Mouse (Mus musculus): ENCODE measurements around the gene Smim7. TPM values are rescaled to one million over a fixed set of nuclear protein-coding genes. Genes with fewer than 3 reads are reported as not detected.

Gene Smim7
- polyA plus RNA-seq, 1 experiment from 2014 or later: 123 TPM

- Histone ChIP-seq H3K9me3 (no peaks in the 10 kb centered on the region), H3K36me3 (peaks cover 4% of the 10 kb centered on the region; the same call in 1 of the 2 replicates), H3K4me1 (no peaks in the 10 kb centered on the region), H3K4me3 (no peak overlapping the region), H3K4me2 (replicated peaks) (no peak overlapping the region), H3K27ac (no peak overlapping the region), H3K27me3 (no peaks in the 10 kb centered on the region), H3K9ac (no peak overlapping the region)
- ATAC-seq (ENCODE audit: insufficient number of reproducible peaks, insufficient read depth, low FRiP score, low TSS enrichment): no peak
Measured at GRCm38 (mm10) chr8:72539234-72539633, 31.7 kb downstream of the Smim7 start.

- ATAC-seq (ENCODE audit: insufficient number of reproducible peaks, insufficient read depth, low FRiP score, low TSS enrichment): no peak
- H3K36me3 ChIP-seq: peaks cover 4% of the 10 kb centered on the region; the same call in 1 of the 2 replicates
- H3K27me3 ChIP-seq: no peaks in the 10 kb centered on the region
- no peak overlapping the region for H3K4me3 ChIP-seq
- 91% methylated on average over 3 of the region's 3 CpGs for WGBS
- no peaks in the 10 kb centered on the region for H3K9me3 ChIP-seq
- no peak overlapping the region for H3K27ac ChIP-seq
- no peak overlapping the region for H3K9ac ChIP-seq
- no peaks in the 10 kb centered on the region for H3K4me1 ChIP-seq
- H3K4me2 ChIP-seq (replicated peaks): no peak overlapping the region
Measured at GRCm38 (mm10) chr8:72534888-72535287, 36.0 kb downstream of the Smim7 start.

- H3K9me3 ChIP-seq: no peaks in the 10 kb centered on the region
- no peak overlapping the region for H3K4me2 ChIP-seq (replicated peaks)
- H3K27ac ChIP-seq: no peak overlapping the region
- ATAC-seq (ENCODE audit: insufficient number of reproducible peaks, insufficient read depth, low FRiP score, low TSS enrichment): no peak
- H3K4me3 ChIP-seq: no peak overlapping the region
- H3K4me1 ChIP-seq: no peaks in the 10 kb centered on the region
- no peaks in the 10 kb centered on the region for H3K27me3 ChIP-seq
- peaks cover 4% of the 10 kb centered on the region; the same call in 1 of the 2 replicates for H3K36me3 ChIP-seq
- H3K9ac ChIP-seq: no peak overlapping the region
- 97% methylated on average over 1 of the region's 1 CpGs for WGBS
Measured at GRCm38 (mm10) chr8:72532103-72532502, 38.8 kb downstream of the Smim7 start.

GRCm38 (mm10) chr8:72521888-72522287, 49.0 kb downstream of the Smim7 start:
- no peaks in the 10 kb centered on the region for H3K9me3 ChIP-seq
- no peaks in the 10 kb centered on the region for H3K4me1 ChIP-seq
- H3K4me3 ChIP-seq: no peak overlapping the region
- peaks cover 4% of the 10 kb centered on the region; the same call in 1 of the 2 replicates for H3K36me3 ChIP-seq
- ATAC-seq (ENCODE audit: insufficient number of reproducible peaks, insufficient read depth, low FRiP score, low TSS enrichment): no peak
- H3K27me3 ChIP-seq: no peaks in the 10 kb centered on the region
- no peak overlapping the region for H3K9ac ChIP-seq
- H3K4me2 ChIP-seq (replicated peaks): no peak overlapping the region
- no peak overlapping the region for H3K27ac ChIP-seq

- Histone ChIP-seq H3K27ac (no peak overlapping the region), H3K27me3 (no peaks in the 10 kb centered on the region), H3K4me2 (replicated peaks) (no peak overlapping the region), H3K9ac (no peak overlapping the region), H3K9me3 (no peaks in the 10 kb centered on the region), H3K4me1 (no peaks in the 10 kb centered on the region), H3K4me3 (no peak overlapping the region), H3K36me3 (peaks cover 4% of the 10 kb centered on the region; the same call in 1 of the 2 replicates)
- 89% methylated on average over 7 of the region's 7 CpGs for WGBS
- ATAC-seq (ENCODE audit: insufficient number of reproducible peaks, insufficient read depth, low FRiP score, low TSS enrichment): no peak
Measured at GRCm38 (mm10) chr8:72517421-72517988, 53.4 kb downstream of the Smim7 start.

Small RNA genes within 50 kb of the gene (microRNA-seq; reads per million reads assigned to microRNA genes)
- gene Gm28019: not detected

Other genes with a start within 250 kb of the Smim7 start
- gene Eps15l1, start 149.6 kb downstream of the Smim7 start, polyA plus RNA-seq (2016; fragmentation: Nextera tagmentation; extraction: Ambion mirVana): 69.0 and 71.8 TPM in 2 replicates
- 1.4 and 1.7 TPM in 2 replicates for gene Calr3, start 127.2 kb downstream of the Smim7 start, polyA plus RNA-seq (2016; fragmentation: Nextera tagmentation; extraction: Ambion mirVana)
- gene 1700030K09Rik, start 127.2 kb downstream of the Smim7 start, polyA plus RNA-seq (2016; fragmentation: Nextera tagmentation; extraction: Ambion mirVana): 18.7 and 19.0 TPM in 2 replicates
- 64.4 and 66.5 TPM in 2 replicates for gene Cherp, start 95.9 kb downstream of the Smim7 start, polyA plus RNA-seq (2016; fragmentation: Nextera tagmentation; extraction: Ambion mirVana)
- 29.4 and 33.0 TPM in 2 replicates for gene Slc35e1, start 78.5 kb downstream of the Smim7 start, polyA plus RNA-seq (2016; fragmentation: Nextera tagmentation; extraction: Ambion mirVana)
- gene Med26, start 22.8 kb downstream of the Smim7 start, polyA plus RNA-seq (2016; fragmentation: Nextera tagmentation; extraction: Ambion mirVana): 22.3 and 23.4 TPM in 2 replicates
- 16.5 and 17.1 TPM in 2 replicates for gene Tmem38a, start 967 bp upstream of the Smim7 start, polyA plus RNA-seq (2016; fragmentation: Nextera tagmentation; extraction: Ambion mirVana)
- 0.05 and 0.13 TPM in 2 replicates for gene Nwd1, start 75.6 kb upstream of the Smim7 start, polyA plus RNA-seq (2016; fragmentation: Nextera tagmentation; extraction: Ambion mirVana)
- 177 and 182 TPM in 2 replicates for gene Sin3b, start 152.2 kb upstream of the Smim7 start, polyA plus RNA-seq (2016; fragmentation: Nextera tagmentation; extraction: Ambion mirVana)
- gene F2rl3, start 190.8 kb upstream of the Smim7 start, polyA plus RNA-seq (2016; fragmentation: Nextera tagmentation; extraction: Ambion mirVana): 1.8 and 2.2 TPM in 2 replicates